Mouse (Mus musculus) ES-Bruce4 (cell line): Measurements from ENCODE around the gene Kmt2c.

ENCODE experiments used
- CTCF ChIP-seq: IDR thresholded peaks from one replicate; pipeline ENCODE4 v1.8.1; 2011; ENCODE audit warnings: low read depth, low read length
- EP300 ChIP-seq: IDR thresholded peaks from 2 replicates; pipeline ENCODE4 v1.6.1; 2011; ENCODE audit warnings: low read depth, low read length; ENCODE audit not compliant: insufficient read depth

GRCm38 (mm10) chr5:25497720-25498345 lies 750 bp downstream of the Kmt2c start:
- TF ChIP-seq EP300: no peak
- no peak for TF ChIP-seq CTCF
